Mouse (Mus musculus): ENCODE measurements around the gene Prkag1. TPM values are rescaled to one million over a fixed set of nuclear protein-coding genes. Genes with fewer than 3 reads are reported as not detected.

Prkag1 gene
- polyA plus RNA-seq, 1 experiment from 2014 or later = 89.0 TPM

- Histone ChIP-seq H3K9ac (no peak overlapping the region), H3K4me3 (replicated peaks) (no peak overlapping the region), H3K9me3 (no peaks in the 10 kb centered on the region), H3K4me2 (replicated peaks) (no peak overlapping the region), H3K36me3 (peaks cover 58% of the 10 kb centered on the region), H3K27me3 (replicated peaks) (no peaks in the 10 kb centered on the region), H3K27ac (no peak overlapping the region), H3K4me1 (replicated peaks) (peaks cover 28% of the 10 kb centered on the region)
- WGBS = 95% methylated on average over 8 of the region's 8 CpGs
- no peak for ATAC-seq
Measured at GRCm38 (mm10) chr15:98865771-98866170, 34.5 kb upstream of the Prkag1 start.

- H3K27ac ChIP-seq = no peak overlapping the region
- peaks cover 66% of the 10 kb centered on the region for H3K36me3 ChIP-seq
- no peak overlapping the region for H3K4me2 ChIP-seq (replicated peaks)
- H3K4me1 ChIP-seq (replicated peaks) = peaks cover 26% of the 10 kb centered on the region
- H3K4me3 ChIP-seq (replicated peaks) = no peak overlapping the region
- no peak overlapping the region for H3K9ac ChIP-seq
- H3K9me3 ChIP-seq = no peaks in the 10 kb centered on the region
- no peaks in the 10 kb centered on the region for H3K27me3 ChIP-seq (replicated peaks)
- no peak for ATAC-seq
- WGBS = 97% methylated on average over 6 of the region's 6 CpGs
Measured at GRCm38 (mm10) chr15:98864951-98865350, 33.6 kb upstream of the Prkag1 start.

GRCm38 (mm10) chr15:98863451-98863958 is 32.2 kb upstream of the Prkag1 start:
- no peak for ATAC-seq
- no peak overlapping the region for H3K4me2 ChIP-seq (replicated peaks)
- no peak overlapping the region for H3K4me3 ChIP-seq (replicated peaks)
- H3K36me3 ChIP-seq = peaks cover 78% of the 10 kb centered on the region
- H3K27me3 ChIP-seq (replicated peaks) = no peaks in the 10 kb centered on the region
- WGBS = 88% methylated on average over 12 of the region's 12 CpGs
- no peak overlapping the region for H3K9ac ChIP-seq
- peaks cover 12% of the 10 kb centered on the region for H3K4me1 ChIP-seq (replicated peaks)
- no peaks in the 10 kb centered on the region for H3K9me3 ChIP-seq
- no peak overlapping the region for H3K27ac ChIP-seq

GRCm38 (mm10) chr15:98861701-98862410 is 30.5 kb upstream of the Prkag1 start:
- no peak overlapping the region for H3K4me3 ChIP-seq (replicated peaks)
- H3K27me3 ChIP-seq (replicated peaks) = no peaks in the 10 kb centered on the region
- no peaks in the 10 kb centered on the region for H3K9me3 ChIP-seq
- ATAC-seq = no peak
- 84% methylated on average over 21 of the region's 21 CpGs for WGBS
- no peak overlapping the region for H3K9ac ChIP-seq
- no peak overlapping the region for H3K27ac ChIP-seq
- no peaks in the 10 kb centered on the region for H3K4me1 ChIP-seq (replicated peaks)
- H3K4me2 ChIP-seq (replicated peaks) = no peak overlapping the region
- peaks cover 93% of the 10 kb centered on the region for H3K36me3 ChIP-seq

- Histone ChIP-seq H3K9me3 (no peaks in the 10 kb centered on the region), H3K9ac (no peak overlapping the region), H3K27ac (no peak overlapping the region), H3K36me3 (peaks cover 92% of the 10 kb centered on the region), H3K4me3 (replicated peaks) (no peak overlapping the region), H3K4me1 (replicated peaks) (no peaks in the 10 kb centered on the region), H3K27me3 (replicated peaks) (no peaks in the 10 kb centered on the region), H3K4me2 (replicated peaks) (no peak overlapping the region)
- no peak for ATAC-seq
- 94% methylated on average over 18 of the region's 18 CpGs for WGBS
Measured at GRCm38 (mm10) chr15:98860921-98861320, 29.6 kb upstream of the Prkag1 start.

- Histone ChIP-seq H3K4me2 (replicated peaks) (no peak overlapping the region), H3K4me3 (replicated peaks) (no peak overlapping the region), H3K4me1 (replicated peaks) (no peaks in the 10 kb centered on the region), H3K27me3 (replicated peaks) (no peaks in the 10 kb centered on the region), H3K36me3 (peaks cover 93% of the 10 kb centered on the region), H3K9ac (no peak overlapping the region), H3K27ac (no peak overlapping the region), H3K9me3 (no peaks in the 10 kb centered on the region)
- WGBS = 76% methylated on average over 9 of the region's 9 CpGs
- ATAC-seq = no peak
Measured at GRCm38 (mm10) chr15:98859319-98860043, 28.2 kb upstream of the Prkag1 start.

GRCm38 (mm10) chr15:98854214-98854613 is 22.9 kb upstream of the Prkag1 start:
- Histone ChIP-seq H3K27ac (no peak overlapping the region), H3K9ac (no peak overlapping the region), H3K9me3 (no peaks in the 10 kb centered on the region), H3K4me2 (replicated peaks) (no peak overlapping the region), H3K27me3 (replicated peaks) (no peaks in the 10 kb centered on the region), H3K4me3 (replicated peaks) (no peak overlapping the region), H3K4me1 (replicated peaks) (no peaks in the 10 kb centered on the region), H3K36me3 (peaks cover 84% of the 10 kb centered on the region)
- no peak for ATAC-seq
- whole genome bisulfite sequencing = 90% methylated on average over 16 of the region's 16 CpGs

GRCm38 (mm10) chr15:98853161-98853937 is 22.0 kb upstream of the Prkag1 start:
- no peaks in the 10 kb centered on the region for H3K27me3 ChIP-seq (replicated peaks)
- peaks cover 88% of the 10 kb centered on the region for H3K36me3 ChIP-seq
- H3K27ac ChIP-seq = no peak overlapping the region
- WGBS = 92% methylated on average over 26 of the region's 28 CpGs
- no peak overlapping the region for H3K9ac ChIP-seq
- H3K9me3 ChIP-seq = no peaks in the 10 kb centered on the region
- H3K4me2 ChIP-seq (replicated peaks) = no peak overlapping the region
- no peak for ATAC-seq
- H3K4me3 ChIP-seq (replicated peaks) = no peak overlapping the region
- H3K4me1 ChIP-seq (replicated peaks) = no peaks in the 10 kb centered on the region

GRCm38 (mm10) chr15:98852733-98853132 is 21.4 kb upstream of the Prkag1 start:
- no peaks in the 10 kb centered on the region for H3K4me1 ChIP-seq (replicated peaks)
- H3K9me3 ChIP-seq = no peaks in the 10 kb centered on the region
- H3K4me3 ChIP-seq (replicated peaks) = no peak overlapping the region
- no peak for ATAC-seq
- H3K36me3 ChIP-seq = peaks cover 85% of the 10 kb centered on the region
- H3K27ac ChIP-seq = no peak overlapping the region
- H3K4me2 ChIP-seq (replicated peaks) = no peak overlapping the region
- no peaks in the 10 kb centered on the region for H3K27me3 ChIP-seq (replicated peaks)
- 84% methylated on average over 9 of the region's 9 CpGs for WGBS
- H3K9ac ChIP-seq = no peak overlapping the region

GRCm38 (mm10) chr15:98852071-98852470 is 20.8 kb upstream of the Prkag1 start:
- no peaks in the 10 kb centered on the region for H3K9me3 ChIP-seq
- no peaks in the 10 kb centered on the region for H3K27me3 ChIP-seq (replicated peaks)
- H3K4me1 ChIP-seq (replicated peaks) = no peaks in the 10 kb centered on the region
- H3K9ac ChIP-seq = no peak overlapping the region
- H3K4me3 ChIP-seq (replicated peaks) = no peak overlapping the region
- H3K4me2 ChIP-seq (replicated peaks) = no peak overlapping the region
- H3K36me3 ChIP-seq = peaks cover 85% of the 10 kb centered on the region
- ATAC-seq = no peak
- no peak overlapping the region for H3K27ac ChIP-seq
- 92% methylated on average over 9 of the region's 9 CpGs for WGBS

- WGBS = 83% methylated on average over 21 of the region's 21 CpGs
- Histone ChIP-seq H3K36me3 (peaks cover 87% of the 10 kb centered on the region), H3K4me2 (replicated peaks) (no peak overlapping the region), H3K4me3 (replicated peaks) (no peak overlapping the region), H3K27ac (no peak overlapping the region), H3K27me3 (replicated peaks) (no peaks in the 10 kb centered on the region), H3K9me3 (no peaks in the 10 kb centered on the region), H3K9ac (no peak overlapping the region), H3K4me1 (replicated peaks) (no peaks in the 10 kb centered on the region)
- peak; percentile 58 for ATAC-seq
Measured at GRCm38 (mm10) chr15:98851229-98851818, 20.0 kb upstream of the Prkag1 start.

GRCm38 (mm10) chr15:98850668-98851067 is 19.3 kb upstream of the Prkag1 start:
- Histone ChIP-seq H3K4me2 (replicated peaks) (no peak overlapping the region), H3K36me3 (peaks cover 88% of the 10 kb centered on the region), H3K4me1 (replicated peaks) (no peaks in the 10 kb centered on the region), H3K9ac (no peak overlapping the region), H3K27ac (no peak overlapping the region), H3K9me3 (no peaks in the 10 kb centered on the region), H3K27me3 (replicated peaks) (no peaks in the 10 kb centered on the region), H3K4me3 (replicated peaks) (no peak overlapping the region)
- peak; percentile 37 for ATAC-seq
- WGBS = 87% methylated on average over 14 of the region's 14 CpGs
